Mouse (Mus musculus) natural killer cell, adult 2 months (primary cell): ENCODE data around the gene Ano3.

Experiments
- DNase-seq, 2 experiments: peaks; one replicate each; pipeline ENCODE4 v3.0.0; 2022; ENCODE audit warnings: low spot score in 2 of 2

Ano3 gene

GRCm38 (mm10) chr2:110806302-110807093, 144.2 kb downstream of the Ano3 start:
- DNase-seq = no peak

- no peak for DNase-seq
Measured at GRCm38 (mm10) chr2:110795928-110796327, 154.8 kb downstream of the Ano3 start.

GRCm38 (mm10) chr2:110795433-110795832, 155.3 kb downstream of the Ano3 start:
- DNase-seq = no peak

GRCm38 (mm10) chr2:110787396-110787795, 163.3 kb downstream of the Ano3 start:
- DNase-seq = no peak

GRCm38 (mm10) chr2:110759434-110759833, 191.3 kb downstream of the Ano3 start:
- no peak for DNase-seq

- DNase-seq = no peak
Measured at GRCm38 (mm10) chr2:110757556-110757955, 193.2 kb downstream of the Ano3 start.

- DNase-seq = no peak
Measured at GRCm38 (mm10) chr2:110740493-110740892, 210.2 kb downstream of the Ano3 start.

- DNase-seq = no peak
Measured at GRCm38 (mm10) chr2:110739781-110740180, 210.9 kb downstream of the Ano3 start.

- no peak for DNase-seq
Measured at GRCm38 (mm10) chr2:110737981-110738380, 212.7 kb downstream of the Ano3 start.

- DNase-seq = no peak
Measured at GRCm38 (mm10) chr2:110737236-110737635, 213.5 kb downstream of the Ano3 start.

GRCm38 (mm10) chr2:110726106-110726505, 224.6 kb downstream of the Ano3 start:
- no peak for DNase-seq

- no peak for DNase-seq
Measured at GRCm38 (mm10) chr2:110722208-110722607, 228.5 kb downstream of the Ano3 start.

- no peak for DNase-seq
Measured at GRCm38 (mm10) chr2:110721290-110721753, 229.4 kb downstream of the Ano3 start, which contains the start of gene Muc15. Muc15 (plus strand) TSS chr2:110721340.

- no peak for DNase-seq
Measured at GRCm38 (mm10) chr2:110719051-110719450, 231.7 kb downstream of the Ano3 start.

GRCm38 (mm10) chr2:110710055-110710720, 240.5 kb downstream of the Ano3 start:
- no peak for DNase-seq

GRCm38 (mm10) chr2:110709436-110709835, 241.3 kb downstream of the Ano3 start:
- no peak for DNase-seq

GRCm38 (mm10) chr2:110671071-110671624, 279.6 kb downstream of the Ano3 start:
- DNase-seq = no peak

GRCm38 (mm10) chr2:110663329-110663728, 287.4 kb downstream of the Ano3 start:
- DNase-seq = no peak

- DNase-seq = no peak
Measured at GRCm38 (mm10) chr2:110644846-110645245, 305.9 kb downstream of the Ano3 start.

GRCm38 (mm10) chr2:110644358-110644757, 306.4 kb downstream of the Ano3 start:
- no peak for DNase-seq
